In the genomic region with DNA sequence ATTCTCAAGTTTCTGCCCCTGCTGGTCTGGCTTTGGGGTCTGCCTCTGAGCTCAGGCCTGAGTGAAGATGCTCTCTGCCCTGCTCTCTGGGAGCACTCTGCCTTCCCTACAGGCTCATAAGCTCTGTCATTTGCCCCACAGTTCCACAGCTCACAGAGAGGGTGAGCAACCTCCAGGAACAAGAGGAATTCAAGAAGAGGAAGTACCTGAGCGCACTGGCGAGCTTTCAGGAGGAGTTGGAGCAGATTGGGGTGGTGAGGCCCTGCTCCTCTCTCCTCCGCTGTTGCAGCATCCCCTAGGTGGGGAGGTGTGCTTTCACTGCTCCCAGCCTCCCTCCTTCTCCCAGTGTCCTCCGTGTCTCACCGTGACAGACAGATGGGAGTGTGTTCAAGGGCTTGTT, we compare ENCODE assay signal across 26 mouse cellular contexts. TPM values are rescaled to one million over a fixed set of nuclear protein-coding genes. Genes with fewer than 3 reads are reported as not detected.
"Had no signal": no experiment of that assay in that cellular context is flagged by ENCODE, and none has a peak within 500 bp of the region (broad histone marks: within the 10 kb centered on the region; RNA-seq: fewer than 3 reads in every experiment).

No protein-coding gene starts in this region.

- H3K36me3 ChIP-seq: kidney, embryonic 15.5 days; limb, embryonic 10.5 days; limb, embryonic 13.5 days; liver, embryonic 12.5 days; liver, embryonic 15.5 days; lung, embryonic 15.5 days; neural tube, embryonic 12.5 days; neural tube, embryonic 15.5 days had no signal

- H3K4me3 ChIP-seq: kidney, embryonic 15.5 days; limb, embryonic 10.5 days; limb, embryonic 13.5 days; liver, embryonic 12.5 days; liver, embryonic 15.5 days; lung, embryonic 15.5 days; neural tube, embryonic 12.5 days; neural tube, embryonic 15.5 days had no signal

- H3K9me3 ChIP-seq: kidney, embryonic 15.5 days; limb, embryonic 10.5 days; limb, embryonic 13.5 days; liver, embryonic 12.5 days; liver, embryonic 15.5 days; lung, embryonic 15.5 days; neural tube, embryonic 12.5 days; neural tube, embryonic 15.5 days had no signal

- H3K27me3 ChIP-seq: lung, embryonic 15.5 days; neural tube, embryonic 12.5 days had no signal

- H3K4me1 ChIP-seq: liver, embryonic 12.5 days; liver, embryonic 15.5 days; lung, embryonic 15.5 days; neural tube, embryonic 12.5 days had no signal

- DNase-seq: kidney, adult 11 months; kidney, adult 8-10 months; kidney, postnatal 14 days; kidney, postnatal 4 days; liver; lung, adult 18-20 months; lung, postnatal 14 days; lung, postnatal 4 days; midbrain, embryonic 14.5 days; right cerebral cortex, adult 18-20 months; right cerebral cortex, postnatal 14 days; right cerebral cortex, postnatal 4 days; thymus, postnatal 36 days had no signal

- ATAC-seq: liver, embryonic 12.5 days had no signal

RNA-seq across cellular contexts. Expression of gene Ccdc180, which starts 8.3 kb away (rescaled TPM):
- total RNA-seq: left cerebral cortex, postnatal 25 days had no signal
- polyA plus RNA-seq: limb, embryonic 10.5 days; midbrain, embryonic 11.5 days; neural tube, embryonic 12.5 days had no signal

RNA-seq across cellular contexts. Expression of gene Stra6l, which starts 49.9 kb away (rescaled TPM):
- total RNA-seq: layer of hippocampus, adult 18-20 months; layer of hippocampus, postnatal 25 days; left cerebral cortex, postnatal 25 days; megakaryocyte-erythroid progenitor cell, adult 5-6 weeks had no signal
- polyA plus RNA-seq: lung, embryonic 15.5 days had no signal
